Mouse (Mus musculus) neural tube, embryonic 13.5 days (tissue): Measurements from ENCODE around the gene Kcnk4. TPM values are rescaled to one million over a fixed set of nuclear protein-coding genes. Genes with fewer than 3 reads are reported as not detected.

Experiments used
- ATAC-seq: fragments of 200-750 bp; cut with Nextera tagmentation; 2 replicates; pipeline ENCODE4 v1.8.0; 2017; ENCODE audit warnings: low read depth, mild to moderate bottlenecking, moderate TSS enrichment, moderate library complexity
- H3K27ac ChIP-seq: fragments of 300-500 bp; sonication (generic); replicated peaks from 2 replicates; pipeline ENCODE4 v1.5.1; 2015; ENCODE audit warnings: moderate library complexity, mild to moderate bottlenecking, inconsistent platforms
- H3K27me3 ChIP-seq: fragments of 300-500 bp; sonication (generic); 2 replicates; pipeline ENCODE4 v1.6.1; 2015; ENCODE audit warnings: mild to moderate bottlenecking, inconsistent platforms
- H3K36me3 ChIP-seq: fragments of 300-500 bp; sonication (generic); 2 replicates; pipeline ENCODE4 v1.6.1; 2015; ENCODE audit warnings: mild to moderate bottlenecking, inconsistent platforms
- H3K4me1 ChIP-seq: fragments of 300-500 bp; sonication (generic); replicated peaks from 2 replicates; pipeline ENCODE4 v1.6.1; 2015; ENCODE audit warnings: inconsistent platforms
- H3K4me2 ChIP-seq: fragments of 300-500 bp; sonication (generic); 2 replicates; pipeline ENCODE4 v1.6.1; 2015; ENCODE audit warnings: inconsistent platforms, mild to moderate bottlenecking, moderate library complexity
- H3K4me3 ChIP-seq: fragments of 300-500 bp; sonication (generic); 2 replicates; pipeline ENCODE4 v1.5.1; 2015; ENCODE audit warnings: mild to moderate bottlenecking, inconsistent platforms
- H3K9ac ChIP-seq: fragments of 300-500 bp; sonication (generic); 2 replicates; pipeline ENCODE4 v1.6.1; 2015; ENCODE audit warnings: moderate library complexity, mild to moderate bottlenecking, inconsistent platforms
- H3K9me3 ChIP-seq: fragments of 300-500 bp; sonication (generic); 2 replicates; pipeline ENCODE4 v1.6.1; 2016; ENCODE audit warnings: inconsistent platforms
- WGBS: fragments of 180-500 bp; shearing (Covaris S2); methylation state at CpG from one replicate; pipeline ENCODE4 v1.1.7; 2015; 5-methylcytosine and 5-hydroxymethylcytosine counted together
- polyA plus RNA-seq: library from polyadenylated mRNA; unstranded; fragments of >200 nt; fragmentation: Nextera tagmentation; extraction: Ambion mirVana; gene quantifications from 2 replicates; pipeline ENCODE4 v1.2.1, GENCODE M21; 2015

Kcnk4 gene
- polyA plus RNA-seq, 1 experiment from 2014 or later = 5.2 TPM

GRCm38 (mm10) chr19:6941372-6942248, 7.3 kb upstream of the Kcnk4 start, which contains the start of gene Bad:
TSS of gene Bad (plus strand) at chr19:6941861.
- Histone ChIP-seq H3K4me1 (peaks cover 44% of the 10 kb centered on the region), H3K27me3 (peaks cover 7% of the 10 kb centered on the region; the same call in 1 of the 2 replicates), H3K4me3 (peak within 1 kb of the TSS; percentile 70), H3K4me2 (peak within 1 kb of the TSS; percentile 99), H3K9me3 (no peaks in the 10 kb centered on the region), H3K9ac (peak within 1 kb of the TSS; percentile 91), H3K27ac (peak within 1 kb of the TSS; percentile 96), H3K36me3 (peaks cover 10% of the 10 kb centered on the region)
- WGBS = under 1% methylated on average over 83 of the region's 83 CpGs
- ATAC-seq = peak; percentile 88

- Histone ChIP-seq H3K36me3 (peaks cover 4% of the 10 kb centered on the region), H3K9me3 (no peaks in the 10 kb centered on the region), H3K4me2 (peak overlapping the region; percentile 99), H3K4me1 (peaks cover 44% of the 10 kb centered on the region), H3K27ac (peak overlapping the region; percentile 78), H3K4me3 (peak overlapping the region; percentile 70), H3K9ac (peak overlapping the region; percentile 91), H3K27me3 (peaks cover 15% of the 10 kb centered on the region)
- peak; percentile 36 for ATAC-seq
- 23% methylated on average over 24 of the region's 29 CpGs for WGBS
Measured at GRCm38 (mm10) chr19:6940396-6941351, 6.4 kb upstream of the Kcnk4 start.

DNA sequence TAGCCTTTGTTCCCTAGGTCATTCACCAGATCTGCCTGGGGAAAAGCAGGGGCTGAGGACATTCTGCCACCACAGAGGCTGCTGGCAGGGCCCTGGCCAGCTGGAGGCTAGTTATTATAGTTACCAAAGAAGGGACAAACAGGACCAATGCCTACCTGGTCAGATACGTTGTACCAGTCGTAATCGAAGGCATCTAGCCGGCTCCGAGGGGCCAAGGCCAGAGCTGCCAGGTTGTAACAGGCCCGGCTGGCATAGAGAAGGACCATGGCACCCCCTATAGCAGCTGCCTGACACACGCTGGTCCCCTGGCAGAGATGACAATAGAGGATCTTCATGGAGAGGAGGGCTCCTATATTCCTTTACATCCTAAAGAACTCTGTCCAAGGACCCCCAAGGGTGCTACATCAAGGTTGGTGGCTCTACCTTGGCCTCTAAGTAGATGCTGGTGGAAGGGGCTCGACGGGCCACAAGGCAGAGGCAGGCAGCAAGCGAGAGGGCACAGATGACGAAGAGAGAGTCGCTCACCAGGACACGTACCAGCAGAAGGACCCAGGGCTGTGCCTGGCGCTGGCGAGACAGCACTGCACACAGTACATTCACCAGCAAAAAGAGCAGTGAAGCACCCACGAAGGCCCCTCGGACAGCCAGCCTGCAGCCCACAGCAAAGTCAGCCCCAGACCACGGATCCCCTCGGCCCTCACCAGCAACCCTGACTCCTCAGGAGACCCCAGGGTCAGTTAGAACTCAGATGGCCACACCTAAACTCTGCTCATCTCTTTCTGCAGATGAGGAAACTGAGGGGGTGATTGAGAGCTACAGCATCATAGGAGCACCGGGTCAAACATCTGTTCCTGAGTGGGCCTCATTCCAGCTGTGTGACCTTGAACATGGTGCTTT, 5.0 kb upstream of the Kcnk4 start:
- H3K4me3 ChIP-seq = peak overlapping the region; percentile 70
- ATAC-seq = no peak
- H3K9me3 ChIP-seq = no peaks in the 10 kb centered on the region
- H3K27ac ChIP-seq = no peak overlapping the region
- peaks cover 47% of the 10 kb centered on the region for H3K4me1 ChIP-seq
- peaks cover 29% of the 10 kb centered on the region for H3K27me3 ChIP-seq
- no peaks in the 10 kb centered on the region; the same call in 1 of the 2 replicates for H3K36me3 ChIP-seq
- WGBS = 88% methylated on average over 20 of the region's 20 CpGs
- H3K9ac ChIP-seq = peak overlapping the region; percentile 91
- peak overlapping the region; percentile 99 for H3K4me2 ChIP-seq

DNA sequence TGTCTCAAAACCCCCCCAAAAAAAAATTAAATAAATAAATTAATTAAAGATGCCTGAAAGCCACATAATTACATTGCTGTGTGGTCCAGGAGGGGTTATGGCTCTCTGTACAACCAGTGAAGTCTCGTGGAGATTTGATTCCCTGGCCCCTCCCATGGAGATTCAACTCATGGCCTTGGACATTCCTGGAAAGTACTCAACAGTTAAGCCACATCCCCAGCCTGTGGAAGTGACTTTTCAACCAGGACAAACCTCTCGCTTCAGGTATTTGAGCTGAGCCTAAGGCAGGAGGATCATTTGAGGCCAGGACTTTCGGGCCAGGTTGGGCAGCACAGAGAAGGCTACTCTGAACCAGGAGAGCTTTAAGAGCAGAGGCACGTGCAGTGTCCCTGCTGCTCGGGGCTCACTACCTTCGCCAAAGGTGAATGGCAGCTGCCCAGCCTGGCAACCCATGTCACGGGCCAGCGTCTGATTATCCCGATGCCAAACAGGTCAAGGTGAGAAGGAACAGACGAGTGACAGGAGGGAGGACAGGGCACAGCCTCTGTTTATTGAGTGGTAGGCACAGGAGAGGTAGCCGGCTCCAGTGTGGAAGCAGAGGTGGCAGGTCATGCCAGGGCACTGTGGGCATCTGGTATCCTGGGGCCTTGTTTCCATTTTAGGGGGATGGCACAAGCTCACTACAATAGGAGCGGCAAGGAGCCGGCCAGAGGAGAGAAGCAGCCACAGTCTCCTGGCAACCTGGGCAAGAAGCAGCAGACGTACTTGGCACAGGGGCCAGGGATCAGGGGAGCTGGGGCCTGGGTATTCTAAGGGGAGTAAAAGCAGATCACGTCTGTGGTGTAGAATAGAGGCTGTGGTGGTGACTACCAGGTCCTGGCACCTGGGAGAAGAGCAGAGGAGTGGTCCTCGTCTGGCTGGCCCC, 3.5 kb upstream of the Kcnk4 start:
- no peak overlapping the region for H3K27ac ChIP-seq
- H3K9ac ChIP-seq = peak overlapping the region; percentile 47
- peaks cover 44% of the 10 kb centered on the region for H3K27me3 ChIP-seq
- no peaks in the 10 kb centered on the region; the same call in 1 of the 2 replicates for H3K36me3 ChIP-seq
- 81% methylated on average over 16 of the region's 16 CpGs for WGBS
- no peak for ATAC-seq
- H3K4me1 ChIP-seq = peaks cover 54% of the 10 kb centered on the region
- H3K9me3 ChIP-seq = no peaks in the 10 kb centered on the region
- 0 out of 2 replicates have a peak overlapping the region, but pooled peaks have one; percentile 4 for H3K4me2 ChIP-seq
- H3K4me3 ChIP-seq = no peak overlapping the region

DNA sequence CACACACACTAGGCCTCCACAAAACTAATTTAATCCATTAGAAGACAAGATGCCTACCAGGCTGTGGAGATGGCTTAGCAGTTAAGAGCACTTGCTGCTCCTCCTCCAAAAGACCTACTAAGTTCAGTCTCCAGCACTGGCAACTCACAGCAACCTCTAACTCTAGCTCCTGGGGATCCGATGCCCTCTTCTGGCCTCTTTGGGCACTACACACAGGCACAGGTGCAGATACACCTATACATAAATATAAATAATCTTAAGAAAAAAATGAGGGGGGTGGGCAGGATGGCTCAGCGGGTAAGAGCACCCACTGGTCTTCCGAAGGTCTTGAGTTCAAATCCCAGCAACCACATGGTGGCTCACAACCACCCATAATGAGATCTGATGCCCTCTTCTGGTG, 2.0 kb upstream of the Kcnk4 start:
- Histone ChIP-seq H3K4me3 (no peak overlapping the region), H3K36me3 (no peaks in the 10 kb centered on the region; the same call in 1 of the 2 replicates), H3K9ac (no peak overlapping the region), H3K9me3 (no peaks in the 10 kb centered on the region), H3K4me1 (peaks cover 50% of the 10 kb centered on the region), H3K27me3 (peaks cover 59% of the 10 kb centered on the region), H3K27ac (no peak overlapping the region), H3K4me2 (no peak overlapping the region)
- 27% methylated on average over 3 of the region's 3 CpGs for WGBS
- ATAC-seq = no peak

DNA sequence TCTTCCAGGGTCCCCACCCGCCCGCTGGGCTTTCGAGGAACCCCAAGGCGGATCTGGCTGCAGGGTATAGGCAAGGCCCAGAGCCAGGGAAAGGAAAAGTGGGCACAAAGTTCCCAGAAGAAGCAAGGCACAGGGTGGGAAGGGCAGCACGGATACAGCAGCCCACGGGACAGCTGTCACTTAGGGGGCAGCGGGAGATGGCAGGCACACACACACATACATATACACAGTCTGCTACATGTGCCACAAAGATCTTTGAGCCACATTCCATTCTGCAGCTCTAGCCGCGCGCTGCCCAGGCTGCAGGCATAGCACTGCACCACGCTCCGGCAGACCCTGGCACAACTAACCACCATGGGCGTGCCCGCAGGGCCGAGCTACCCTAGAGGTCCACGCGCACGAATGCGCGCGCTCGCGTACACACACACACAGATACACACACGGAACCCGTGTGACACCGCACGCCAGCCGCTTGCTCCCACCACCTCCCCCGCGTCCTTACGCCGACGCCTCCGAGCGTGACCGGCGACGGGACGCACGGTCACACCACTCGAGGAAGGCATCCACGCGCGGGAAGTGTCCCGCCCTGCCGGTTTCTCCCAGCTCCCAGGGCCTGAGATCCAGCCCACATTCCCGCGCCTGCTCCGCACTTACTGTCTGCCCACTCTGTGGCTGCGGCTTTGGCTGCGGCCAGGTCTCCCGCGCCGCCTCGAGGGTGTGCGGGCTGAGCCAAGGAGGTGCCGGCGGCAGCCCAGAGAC, 700 bp downstream of the Kcnk4 start:
- H3K9ac ChIP-seq = peak overlapping the region; percentile 75
- H3K4me3 ChIP-seq = peak overlapping the region; percentile 42
- peaks cover 81% of the 10 kb centered on the region for H3K27me3 ChIP-seq
- no peaks in the 10 kb centered on the region; the same call in 1 of the 2 replicates for H3K36me3 ChIP-seq
- WGBS = 3% methylated on average over 58 of the region's 58 CpGs
- ATAC-seq = peak; percentile 72
- no peaks in the 10 kb centered on the region for H3K9me3 ChIP-seq
- H3K27ac ChIP-seq = no peak overlapping the region
- peaks cover 25% of the 10 kb centered on the region for H3K4me1 ChIP-seq
- peak overlapping the region; percentile 69 for H3K4me2 ChIP-seq

- peaks cover 19% of the 10 kb centered on the region for H3K4me1 ChIP-seq
- H3K9me3 ChIP-seq = no peaks in the 10 kb centered on the region
- H3K27ac ChIP-seq = no peak overlapping the region
- WGBS = 19% methylated on average over 4 of the region's 4 CpGs
- H3K4me2 ChIP-seq = peak overlapping the region; percentile 69
- no peaks in the 10 kb centered on the region for H3K36me3 ChIP-seq
- H3K27me3 ChIP-seq = peaks cover 87% of the 10 kb centered on the region
- peak overlapping the region; percentile 42; the same call in 1 of the 2 replicates for H3K4me3 ChIP-seq
- no peak for ATAC-seq
- H3K9ac ChIP-seq = peak overlapping the region; percentile 75
Measured at GRCm38 (mm10) chr19:6933102-6933435, 1.2 kb downstream of the Kcnk4 start.

DNA sequence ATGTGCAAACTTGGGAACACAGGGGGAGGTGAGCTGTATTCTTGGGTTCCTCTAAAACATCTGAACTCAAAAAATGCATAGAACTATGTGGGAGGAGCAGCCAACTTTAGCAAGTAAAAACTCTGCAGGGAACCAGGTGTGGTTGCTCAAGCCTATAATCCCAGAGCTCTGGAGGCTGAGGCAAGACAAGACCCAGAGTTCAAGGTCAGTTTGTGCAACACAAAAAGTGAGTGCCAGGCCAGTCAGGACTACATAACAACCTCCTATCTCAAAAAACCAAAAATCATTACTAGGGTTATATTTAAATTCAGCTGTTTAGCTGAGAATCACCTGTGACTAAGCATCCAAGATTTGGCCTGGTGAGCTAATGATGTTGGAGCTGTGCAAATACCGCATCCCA, 2.3 kb downstream of the Kcnk4 start:
- peaks cover 94% of the 10 kb centered on the region for H3K27me3 ChIP-seq
- no peak overlapping the region for H3K9ac ChIP-seq
- H3K4me3 ChIP-seq = no peak overlapping the region
- H3K36me3 ChIP-seq = no peaks in the 10 kb centered on the region
- H3K4me2 ChIP-seq = no peak overlapping the region
- 38% methylated on average over 1 of the region's 1 CpGs for WGBS
- no peak overlapping the region for H3K27ac ChIP-seq
- no peaks in the 10 kb centered on the region for H3K9me3 ChIP-seq
- ATAC-seq = no peak
- H3K4me1 ChIP-seq = peaks cover 19% of the 10 kb centered on the region

DNA sequence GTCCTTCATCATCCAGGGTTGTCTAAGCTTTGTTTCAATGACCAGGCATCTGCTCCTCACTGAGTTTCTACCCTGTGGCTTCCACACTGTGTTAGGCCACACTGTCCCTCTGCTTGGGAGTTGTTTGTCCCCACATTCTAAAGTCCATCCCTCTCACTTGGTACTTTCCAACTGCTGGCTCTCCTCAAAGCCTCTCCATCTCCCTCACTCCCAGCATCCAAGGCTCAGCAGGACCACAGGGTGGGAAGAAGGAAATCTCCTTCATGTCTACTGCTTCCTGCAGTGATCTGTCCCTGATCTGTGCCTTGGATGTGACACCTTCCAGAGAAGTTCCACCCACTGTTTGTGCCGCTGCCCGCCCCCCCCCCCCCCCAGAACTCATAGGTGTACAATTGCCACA, 3.3 kb downstream of the Kcnk4 start:
- no peak for ATAC-seq
- no peak overlapping the region for H3K4me3 ChIP-seq

GRCm38 (mm10) chr19:6928080-6928479, 6.2 kb downstream of the Kcnk4 start:
- Histone ChIP-seq H3K27ac (no peak overlapping the region), H3K4me3 (no peak overlapping the region), H3K4me1 (peaks cover 25% of the 10 kb centered on the region), H3K27me3 (peaks cover 95% of the 10 kb centered on the region), H3K9me3 (no peaks in the 10 kb centered on the region), H3K36me3 (no peaks in the 10 kb centered on the region), H3K4me2 (no peak overlapping the region), H3K9ac (0 out of 2 replicates have a peak overlapping the region, but pooled peaks have one; percentile 26)
- ATAC-seq = no peak
- 10% methylated on average over 9 of the region's 9 CpGs for WGBS

More for the DNA sequence above, 3.3 kb downstream of the Kcnk4 start:
- Histone ChIP-seq H3K9ac (no peak overlapping the region), H3K4me1 (peaks cover 25% of the 10 kb centered on the region), H3K9me3 (no peaks in the 10 kb centered on the region), H3K27ac (no peak overlapping the region), H3K36me3 (no peaks in the 10 kb centered on the region), H3K27me3 (peaks cover 95% of the 10 kb centered on the region), H3K4me2 (no peak overlapping the region)
- 0% methylated on average over 2 of the region's 2 CpGs for WGBS
